Mouse (Mus musculus): Measurements from ENCODE around the gene Acly.

Gene Acly

DNA sequence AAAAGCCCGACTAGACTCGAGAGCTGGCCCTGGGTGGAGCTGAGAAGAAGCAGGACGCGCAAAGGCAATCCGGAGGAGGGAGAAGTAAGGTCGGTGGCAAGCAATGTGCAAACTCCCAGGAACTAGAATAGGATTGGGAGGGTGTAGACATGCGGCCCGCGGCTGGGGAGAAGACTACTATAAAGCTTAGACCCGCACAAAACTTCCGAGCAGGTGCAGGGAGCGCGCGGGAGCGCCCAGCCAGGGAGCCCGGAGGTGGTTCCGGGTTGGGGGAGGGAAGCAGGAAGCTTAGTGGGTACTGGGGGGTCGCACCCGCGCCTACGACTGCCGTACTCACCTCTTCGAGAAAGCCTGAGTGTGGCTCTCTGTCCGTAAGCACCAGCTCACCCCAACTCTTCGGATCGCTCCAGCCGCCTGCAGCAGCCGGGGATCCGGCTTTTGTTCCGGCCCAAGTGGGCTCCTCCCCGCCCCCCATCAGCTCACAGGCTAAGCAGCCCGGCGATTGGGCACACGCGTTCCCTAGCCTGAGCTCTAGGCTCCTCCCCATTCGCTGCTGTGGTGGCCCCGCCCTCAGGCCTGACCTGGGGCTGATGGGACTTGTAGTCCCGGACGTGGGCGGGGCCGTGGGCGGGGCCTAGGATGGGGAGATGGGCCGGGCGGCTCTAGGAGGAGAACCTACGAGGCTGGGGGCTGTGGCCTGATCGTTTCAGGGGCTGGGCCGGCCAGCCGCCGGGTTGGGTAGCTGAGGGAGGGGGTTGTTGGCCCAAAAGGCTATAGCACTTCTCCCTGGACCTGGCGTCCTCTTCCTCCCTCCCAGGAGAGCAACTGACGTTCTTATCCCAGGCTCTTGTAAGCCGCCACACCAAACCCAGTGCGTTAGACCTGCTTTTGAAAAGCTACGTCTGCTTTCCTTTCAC is at the start of gene Acly:
Gene Acly (minus strand): TSS at position 543 of the 917 bp plus-strand sequence.
- peak; percentile 99 for DNase-seq

GRCm38 (mm10) chr11:100576256-100576655 is 48.5 kb upstream of the Acly start:
- DNase-seq = no peak

DNA sequence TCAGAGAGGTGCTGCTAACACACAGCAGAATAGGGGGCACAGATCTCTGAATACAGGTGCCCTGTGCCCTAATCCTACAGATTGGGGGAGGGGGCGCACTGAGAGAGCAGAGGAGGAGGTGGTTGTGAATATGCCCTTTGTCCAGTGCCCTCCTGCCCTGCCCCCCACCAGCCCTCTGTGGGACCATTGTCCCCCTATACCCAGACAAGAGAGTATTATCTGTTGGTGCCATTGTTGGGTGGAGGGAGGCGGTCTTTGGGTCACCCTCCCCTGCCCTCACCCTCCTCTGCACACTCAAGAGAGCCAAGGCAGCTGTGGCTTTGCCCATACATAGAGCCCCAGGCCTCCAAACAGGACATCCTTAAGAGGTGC is 47.7 kb upstream of the Acly start:
- DNase-seq = no peak

GRCm38 (mm10) chr11:100574708-100575483 is 47.1 kb upstream of the Acly start, which contains the start of gene Cnp:
Cnp (plus strand) TSS chr11:100574904.
- peak; percentile 88 for DNase-seq

GRCm38 (mm10) chr11:100574188-100574587 is 46.4 kb upstream of the Acly start:
- no peak for DNase-seq

- DNase-seq = no peak
These were observed 43.4 kb upstream of the Acly start for GRCm38 (mm10) chr11:100571202-100571567.

GRCm38 (mm10) chr11:100570430-100571201 is 42.8 kb upstream of the Acly start:
- peak; percentile 90 for DNase-seq

GRCm38 (mm10) chr11:100569789-100570188 is 42.0 kb upstream of the Acly start:
- no peak for DNase-seq

GRCm38 (mm10) chr11:100568692-100569091 is 40.9 kb upstream of the Acly start:
- DNase-seq = no peak

GRCm38 (mm10) chr11:100567815-100568245 is 40.0 kb upstream of the Acly start:
- no peak for DNase-seq

DNA sequence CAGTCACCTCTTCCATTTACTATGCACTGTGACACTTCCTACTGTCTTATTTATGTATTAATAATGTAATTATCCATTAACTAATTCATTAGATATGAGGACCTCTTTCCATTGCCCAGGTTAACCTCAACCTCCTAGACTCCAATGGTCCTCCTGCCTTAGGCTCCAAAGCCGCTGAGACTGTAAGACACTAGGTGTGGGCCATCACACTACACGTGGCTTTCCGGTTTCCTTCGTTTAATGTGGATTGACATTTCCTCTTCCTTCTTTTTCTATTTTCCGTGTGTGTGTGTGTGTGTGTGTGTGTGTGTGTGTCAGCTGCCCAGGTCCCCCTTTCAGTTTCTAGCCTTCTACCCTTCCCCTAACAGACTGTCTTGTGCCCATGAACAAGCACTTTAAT is 39.4 kb upstream of the Acly start:
- no peak for DNase-seq

GRCm38 (mm10) chr11:100564703-100565102 is 36.9 kb upstream of the Acly start:
- DNase-seq = no peak

DNA sequence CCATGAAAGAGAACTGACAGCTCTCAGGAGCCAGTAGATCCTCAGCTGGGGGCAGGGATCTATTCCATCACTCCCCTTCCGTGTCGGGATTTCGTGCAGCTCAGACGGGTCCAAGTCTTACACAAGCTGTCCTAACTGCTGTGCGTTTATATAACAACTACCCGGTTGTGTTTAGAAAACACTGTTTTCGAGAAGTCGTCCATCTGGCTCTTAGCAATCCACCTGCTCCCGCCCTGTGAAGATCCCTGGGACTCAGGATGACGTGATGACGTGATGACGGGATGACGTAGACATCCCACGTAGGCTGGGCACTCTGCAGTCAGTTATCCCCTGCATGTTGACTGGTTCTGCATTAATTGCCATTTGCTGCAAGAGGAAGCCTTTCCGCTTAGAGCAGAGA is 36.5 kb upstream of the Acly start:
- no peak for DNase-seq

DNA sequence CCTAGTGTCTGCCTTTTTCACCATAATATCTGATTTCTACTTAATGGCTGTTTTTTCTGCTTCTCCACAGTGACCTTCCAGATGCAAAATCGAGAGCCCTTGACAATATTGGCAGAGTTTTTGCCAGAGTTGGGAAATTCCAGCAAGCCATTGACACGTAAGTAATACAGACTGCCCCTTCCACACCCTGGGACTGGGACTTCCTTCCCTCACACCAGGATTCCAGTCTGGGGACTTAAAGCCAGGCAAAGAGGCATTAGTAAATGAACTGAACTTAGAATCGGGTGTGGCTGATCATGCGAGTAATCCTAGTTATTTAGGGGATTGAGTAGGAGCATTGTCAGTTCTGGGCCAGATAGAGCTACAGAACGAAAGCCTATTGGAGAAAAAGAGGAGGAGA is 33.9 kb upstream of the Acly start:
- no peak for DNase-seq

DNA sequence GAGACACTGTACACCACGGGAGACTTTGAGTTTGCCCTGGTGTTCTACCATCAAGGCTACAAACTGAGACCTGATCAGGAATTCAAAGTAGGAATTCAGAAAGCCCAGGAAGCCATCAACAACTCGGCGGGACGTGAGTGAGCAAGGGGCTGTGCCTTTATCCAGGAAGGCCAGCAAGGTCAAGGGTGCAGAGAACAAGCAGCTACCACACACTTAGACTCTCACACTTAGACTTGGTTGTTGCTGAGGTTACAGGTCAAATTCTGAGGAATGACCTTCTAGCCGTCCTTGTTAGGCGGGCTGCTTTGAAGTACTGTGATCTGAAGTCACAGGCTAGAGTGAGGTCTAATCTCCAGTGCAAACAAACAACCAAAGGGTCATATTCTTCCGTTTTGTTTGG is 31.7 kb upstream of the Acly start:
- DNase-seq = no peak

GRCm38 (mm10) chr11:100557563-100557962 is 29.8 kb upstream of the Acly start:
- no peak for DNase-seq

GRCm38 (mm10) chr11:100555583-100555982 is 27.8 kb upstream of the Acly start:
- peak; percentile 91 for DNase-seq

- DNase-seq = peak; percentile 89
These were observed 25.0 kb upstream of the Acly start for GRCm38 (mm10) chr11:100552842-100553241.

DNA sequence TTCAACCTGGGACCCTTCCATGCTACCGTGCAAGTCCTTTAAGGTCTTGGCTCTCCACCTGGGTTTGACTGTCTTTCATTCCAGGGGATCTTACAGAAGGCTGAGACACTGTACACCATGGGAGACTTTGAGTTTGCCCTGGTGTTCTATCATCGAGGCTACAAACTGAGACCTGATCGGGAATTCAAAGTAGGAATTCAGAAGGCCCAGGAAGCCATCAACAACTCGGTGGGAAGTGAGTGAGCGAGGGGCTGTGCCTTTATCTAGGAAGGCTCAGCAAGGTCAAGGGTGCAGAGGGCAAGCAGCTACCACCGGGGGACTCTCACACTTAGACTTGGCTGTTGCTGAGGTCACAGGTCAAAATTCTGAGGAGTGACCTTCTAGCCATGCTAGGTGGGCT is 22.3 kb upstream of the Acly start:
- DNase-seq = no peak

- DNase-seq = no peak
These were observed 21.7 kb upstream of the Acly start for GRCm38 (mm10) chr11:100549466-100549865.

DNA sequence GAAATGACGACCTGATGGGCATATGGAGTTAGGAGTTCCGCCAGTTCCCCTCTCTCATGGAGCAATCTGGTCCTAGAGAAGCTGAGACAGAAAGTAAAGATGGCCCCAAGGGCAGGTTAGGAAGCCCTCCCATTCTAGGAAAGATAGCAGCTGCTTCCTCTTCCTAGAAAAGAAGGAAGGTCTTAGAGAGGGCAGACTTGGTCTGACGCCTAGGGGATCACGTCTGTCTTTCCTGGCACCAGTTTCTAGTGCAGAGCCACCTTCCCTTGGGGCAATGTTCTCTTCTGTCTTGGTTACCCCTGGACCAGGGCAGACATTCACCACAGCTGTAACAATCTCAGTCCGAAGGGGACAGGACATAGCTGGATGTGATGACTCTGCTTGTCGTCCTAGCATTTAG is 20.3 kb upstream of the Acly start:
- DNase-seq = no peak

- DNase-seq = no peak
These were observed 19.2 kb upstream of the Acly start for GRCm38 (mm10) chr11:100546955-100547354.

DNA sequence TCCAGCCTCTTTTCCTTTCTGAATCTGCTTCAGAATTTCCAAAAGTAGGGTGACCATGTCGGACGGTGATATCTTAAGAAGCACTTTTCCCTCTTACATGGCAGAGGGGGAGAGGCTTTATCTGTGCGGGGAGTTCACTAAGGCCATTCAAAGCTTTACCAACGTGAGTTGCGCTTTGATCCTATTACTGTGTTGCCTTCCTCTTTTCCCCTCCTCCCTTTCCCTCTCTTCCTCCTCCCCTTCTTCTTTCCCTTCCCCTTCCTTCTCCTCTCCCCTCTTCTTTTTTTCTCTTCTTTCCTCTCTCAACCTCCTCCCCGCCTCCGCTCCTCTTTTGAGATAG is 17.9 kb upstream of the Acly start:
- DNase-seq = no peak

Data from lung, postnatal 36 days (tissue).